Mouse (Mus musculus): ENCODE measurements around the gene Frmd8.
"Not testable (repeated sequence)": the region's sequence is repeated elsewhere in the genome, so short reads cannot be mapped to it uniquely, and the experiment has no call there.

Frmd8 gene

DNA sequence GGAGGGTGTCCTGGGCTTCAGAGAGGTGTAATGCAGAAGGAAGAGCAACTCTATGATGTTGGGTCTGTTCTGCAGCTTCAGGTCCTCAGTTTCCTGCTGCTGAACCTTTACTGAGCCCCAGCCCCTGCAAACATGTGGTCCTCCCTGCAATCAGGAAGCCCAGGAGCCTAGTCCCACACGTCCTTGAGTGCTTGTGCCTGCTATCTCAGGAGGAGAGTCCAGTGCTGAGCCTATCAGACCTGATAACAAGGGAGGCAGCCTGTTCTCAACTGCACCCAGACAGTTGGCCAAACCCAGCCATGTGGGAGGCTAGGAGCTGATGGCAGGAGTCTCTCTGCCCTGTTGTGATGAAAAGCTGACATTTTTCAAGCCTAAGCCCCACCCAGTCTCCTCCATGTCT, 8.9 kb upstream of the Frmd8 start:
- no peak for DNase-seq

DNA sequence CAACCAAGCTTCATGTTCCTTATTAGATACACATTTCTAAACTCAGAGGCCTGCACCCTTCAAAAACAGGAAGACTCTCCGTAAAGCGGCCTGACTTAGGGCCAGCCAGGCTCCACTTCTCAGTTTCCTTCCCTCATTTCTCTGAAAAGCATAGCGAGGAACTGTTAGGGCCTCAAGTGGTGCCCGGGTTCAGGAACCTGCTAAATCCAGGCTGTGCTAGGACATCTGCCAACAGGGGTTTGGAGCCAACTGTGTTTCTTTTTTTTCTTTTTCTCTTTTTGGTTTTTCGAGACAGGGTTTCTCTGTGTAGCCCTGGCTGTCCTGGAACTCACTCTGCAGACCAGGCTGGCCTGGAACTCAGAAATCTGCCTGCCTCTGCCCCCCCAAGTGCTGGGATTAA, 7.0 kb upstream of the Frmd8 start:
- not testable (repeated sequence) for DNase-seq

DNA sequence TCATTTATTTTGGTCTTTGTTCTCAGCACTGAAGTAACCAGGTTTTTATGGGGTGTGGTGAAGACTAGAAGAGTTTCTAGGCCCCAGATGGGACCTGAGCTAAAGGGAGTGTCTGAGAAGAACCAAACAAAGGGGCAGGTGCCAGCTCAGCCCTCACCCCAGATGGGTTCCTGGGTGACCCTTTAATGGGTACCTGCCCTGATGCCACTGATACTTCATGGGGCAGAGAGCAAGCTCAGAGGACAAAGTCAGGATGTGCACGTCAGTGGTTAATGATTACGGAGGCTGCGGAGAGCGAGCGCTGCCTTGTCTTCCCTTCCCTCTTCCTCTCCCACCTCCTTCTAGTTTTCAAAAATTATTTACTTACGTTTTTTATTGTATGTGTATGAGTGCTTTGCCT, 6.1 kb upstream of the Frmd8 start:
- no peak for DNase-seq

DNA sequence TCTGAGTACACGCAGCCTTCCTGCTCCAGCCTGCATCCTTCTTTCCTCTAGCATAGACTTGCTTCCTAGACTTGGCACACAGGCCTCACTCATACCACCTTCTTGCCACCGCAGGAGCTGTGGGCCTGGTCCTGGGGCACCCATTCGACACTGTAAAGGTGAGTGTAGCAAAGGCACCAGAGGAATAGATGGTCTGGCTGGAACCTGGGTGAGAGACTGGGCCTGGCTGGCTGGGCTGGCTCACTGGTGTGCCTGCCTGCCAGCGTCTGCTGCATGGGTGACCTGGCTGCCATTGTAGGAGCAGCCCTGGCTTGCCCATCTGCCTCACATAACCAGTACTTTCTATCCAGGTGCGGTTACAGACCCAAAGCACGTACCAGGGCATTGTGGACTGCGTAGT, 4.7 kb upstream of the Frmd8 start:
- DNase-seq: no peak

DNA sequence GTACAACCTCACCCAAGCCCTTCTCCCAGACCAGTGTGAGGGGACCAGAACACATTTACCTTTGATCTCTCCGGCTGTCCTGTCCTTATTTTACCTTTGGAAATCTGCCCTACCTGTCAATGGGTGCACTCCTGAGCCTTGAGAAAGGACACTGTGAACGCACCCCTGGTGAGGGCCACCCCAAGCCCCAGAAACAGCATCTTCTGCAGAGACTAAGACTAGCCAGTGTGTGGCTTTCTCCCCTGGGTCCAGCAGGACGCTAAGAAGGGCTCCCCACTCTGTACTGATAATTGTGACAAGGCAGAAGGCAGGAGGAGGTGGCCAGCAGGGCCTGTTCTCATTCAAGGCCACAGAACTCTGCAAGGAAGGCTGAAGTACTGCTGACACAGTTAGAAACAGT, 3.8 kb upstream of the Frmd8 start:
- DNase-seq: no peak

DNA sequence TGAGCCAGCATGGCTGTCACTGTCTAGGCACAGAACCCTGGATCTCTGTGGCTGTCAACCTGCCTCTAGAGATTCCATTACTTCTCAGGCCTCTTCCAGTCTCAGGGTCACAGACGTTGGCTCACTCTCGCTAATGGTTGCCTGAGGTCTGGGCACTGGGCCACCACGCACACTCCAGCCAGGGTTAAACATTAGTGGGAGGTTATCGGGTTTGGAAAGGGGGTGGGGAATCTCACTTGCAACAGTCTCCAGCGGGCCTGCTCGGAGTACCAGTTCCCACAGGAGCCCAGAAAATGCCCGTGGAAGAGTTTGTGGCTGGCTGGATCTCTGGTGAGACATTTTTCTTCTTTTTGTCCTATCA, 3.3 kb upstream of the Frmd8 start:
- DNase-seq: peak; percentile 61 to 78

DNA sequence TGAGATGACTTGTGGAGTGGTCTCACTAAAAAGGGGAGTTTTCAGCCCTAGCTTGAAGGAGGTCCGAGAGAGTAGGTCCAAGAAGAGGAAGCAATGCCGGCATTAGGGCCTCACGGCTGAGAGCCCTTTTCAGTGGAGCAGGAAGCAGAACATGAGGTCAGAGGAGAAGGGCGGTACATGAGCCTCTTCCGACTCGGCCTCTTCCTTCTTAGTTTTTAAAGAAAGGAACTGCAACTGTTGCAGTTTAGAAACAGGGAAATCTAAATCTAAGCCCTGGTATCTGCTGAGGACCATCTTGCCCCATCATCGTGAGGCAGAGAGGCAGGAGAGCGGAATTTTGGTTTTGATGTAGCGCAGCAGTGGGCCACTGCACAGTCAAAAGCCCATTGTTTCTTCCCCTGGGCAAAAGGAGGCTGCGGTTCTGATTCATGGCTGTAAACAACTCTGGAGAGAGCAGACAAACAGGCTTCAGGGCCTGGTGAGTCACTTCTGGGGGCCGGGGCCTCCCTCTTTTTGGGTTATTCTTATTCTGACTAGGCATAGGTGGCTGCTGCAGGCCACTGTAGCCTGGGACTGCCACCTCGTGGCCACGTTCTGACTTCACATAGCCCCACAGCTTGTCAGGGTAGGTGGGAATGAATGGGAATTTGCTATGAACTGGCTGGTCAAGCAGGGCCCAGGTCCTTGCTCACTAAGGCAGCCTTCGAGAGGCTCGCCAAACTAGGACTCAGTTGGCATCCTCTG, 2.7 kb upstream of the Frmd8 start, which contains the start of gene Slc25a45:
Gene Slc25a45, plus strand, starts transcription at position 191 of the 744 bp plus-strand sequence.
- DNase-seq: peak; percentile 87

DNA sequence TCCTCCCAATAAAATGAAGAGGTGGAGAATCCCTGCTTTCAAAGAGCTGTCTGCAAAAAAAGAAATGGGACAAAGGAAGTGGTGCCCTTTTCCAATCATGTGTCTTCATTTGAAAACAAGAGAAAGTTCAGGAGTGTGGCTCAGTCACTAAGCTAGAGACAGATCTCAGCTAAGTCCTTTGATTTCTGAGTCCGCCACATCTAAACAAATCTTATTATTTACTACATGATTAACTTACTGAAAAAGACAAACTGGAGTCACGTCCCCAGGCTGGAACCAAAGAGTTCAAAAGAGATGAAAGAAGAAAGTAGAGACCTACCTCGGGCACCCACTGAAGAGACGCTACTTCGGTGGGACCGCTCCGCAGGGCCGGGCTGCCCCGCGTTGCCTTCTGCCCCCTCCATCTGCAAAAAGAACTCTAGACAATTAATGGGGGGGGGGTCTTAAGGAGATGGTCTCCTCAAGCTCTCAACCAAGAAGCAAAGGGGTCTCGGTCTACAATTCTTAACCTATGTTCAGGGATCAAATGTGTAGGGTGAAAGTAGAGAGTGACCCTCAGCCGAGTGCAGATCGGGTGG, 594 bp downstream of the Frmd8 start:
- no peak for DNase-seq

DNA sequence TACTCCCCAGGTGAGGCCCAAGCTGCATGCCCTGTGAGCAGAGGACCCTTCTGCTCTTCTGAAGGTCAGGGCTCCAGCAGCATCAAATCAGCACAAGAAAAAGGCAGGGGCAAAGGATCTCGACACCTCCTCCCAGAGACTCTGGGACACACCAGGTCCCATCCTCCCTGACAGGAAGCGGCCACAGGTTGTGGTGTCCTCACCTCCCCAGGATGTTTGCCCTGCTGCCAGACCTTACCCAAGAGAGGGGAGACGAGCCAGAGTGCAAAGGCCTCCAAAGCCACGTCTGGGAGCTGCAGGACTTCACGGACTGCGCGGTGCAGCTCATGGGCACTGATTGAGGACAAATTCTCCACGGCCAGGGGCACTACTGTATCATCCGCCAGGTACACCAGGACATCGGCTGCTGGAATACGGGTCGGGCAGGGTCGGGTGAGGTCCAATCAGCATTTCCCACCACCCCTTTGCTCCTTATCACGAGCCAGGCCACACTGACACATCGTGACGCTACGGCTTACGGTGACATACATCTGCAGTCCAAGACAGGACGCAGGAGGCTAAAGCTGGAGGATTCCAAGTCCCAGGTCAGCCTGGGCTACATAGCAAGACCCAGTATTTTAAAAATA, 2.0 kb downstream of the Frmd8 start:
- DNase-seq: no peak

DNA sequence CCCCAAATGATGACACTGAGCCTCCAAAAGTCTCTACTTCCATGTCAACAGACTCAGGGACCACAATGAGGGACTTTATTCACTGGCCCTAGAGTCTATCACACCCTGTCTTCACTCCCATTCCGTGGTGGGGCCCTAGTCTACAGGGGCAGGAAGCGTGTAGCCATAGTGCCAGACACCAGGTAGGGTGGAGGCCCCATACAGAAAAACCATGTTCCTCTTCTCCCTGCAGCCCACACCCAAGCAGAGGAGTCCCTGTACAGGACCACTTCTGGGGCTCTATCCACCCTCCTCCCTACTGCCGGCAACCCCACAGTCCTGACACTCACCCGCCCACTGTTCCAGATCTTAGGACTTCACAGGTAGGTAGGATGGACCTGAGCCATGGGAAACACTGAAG, 2.5 kb downstream of the Frmd8 start:
- DNase-seq: no peak

DNA sequence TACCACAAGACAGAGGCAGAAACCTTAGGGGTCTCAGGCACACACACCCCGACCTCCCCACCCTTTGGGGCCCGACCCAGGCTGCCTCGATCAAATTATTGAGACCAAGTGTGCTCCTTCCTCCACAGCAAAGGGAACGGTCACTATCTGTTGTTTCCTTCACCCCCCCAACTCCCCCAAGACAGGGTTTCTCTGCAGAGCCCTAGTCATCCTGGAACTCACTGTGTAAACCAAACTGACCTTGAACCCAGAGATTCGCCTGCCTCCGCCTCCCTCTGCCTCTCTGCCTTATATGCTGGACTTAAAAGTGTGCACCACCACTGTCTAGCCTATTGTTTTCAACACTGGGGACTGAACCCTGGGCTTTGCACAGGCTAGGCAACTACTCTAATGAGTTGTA, 3.4 kb downstream of the Frmd8 start:
- no peak for DNase-seq

DNA sequence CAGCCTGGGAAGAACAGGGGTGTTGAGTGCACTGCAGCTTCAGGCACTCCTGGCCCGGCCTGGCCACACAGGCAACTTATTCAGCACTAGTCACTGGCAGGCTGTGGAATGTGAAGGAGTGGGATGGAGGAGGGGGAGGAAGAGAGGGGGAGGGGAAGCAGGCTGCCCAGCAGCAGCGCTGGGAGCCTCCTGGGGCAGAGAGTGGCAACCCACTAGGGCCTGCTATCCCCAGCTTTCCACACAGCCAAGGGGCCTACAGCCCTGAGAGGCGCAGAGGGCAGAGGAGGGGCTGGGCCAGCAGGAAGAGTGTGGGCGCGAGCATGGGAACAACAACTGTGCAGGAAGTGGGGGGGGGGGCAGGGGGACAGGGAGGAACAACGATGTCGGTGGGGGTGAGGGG, 3.8 kb downstream of the Frmd8 start:
- peak; percentile 75 to 85 for DNase-seq

DNA sequence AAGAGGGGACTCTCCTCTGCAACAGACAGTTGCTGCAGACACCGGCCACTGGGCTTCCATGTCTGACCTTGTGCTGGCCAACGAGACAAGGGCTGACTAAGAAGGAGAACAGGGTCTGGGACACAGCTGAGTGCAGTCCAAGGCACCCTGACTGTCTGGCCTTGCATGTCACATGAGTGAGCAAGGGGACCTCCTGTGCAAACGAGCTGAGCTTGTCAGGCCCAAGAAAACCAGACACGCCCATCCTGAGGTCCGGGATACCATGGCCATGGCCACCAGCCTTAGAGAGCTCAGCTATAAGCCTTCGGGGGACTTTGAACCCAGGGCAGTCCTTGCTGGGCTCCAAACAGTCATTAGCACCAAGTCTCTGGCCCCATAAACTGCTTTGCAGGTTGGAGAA, 7.0 kb downstream of the Frmd8 start:
- no peak for DNase-seq

DNA sequence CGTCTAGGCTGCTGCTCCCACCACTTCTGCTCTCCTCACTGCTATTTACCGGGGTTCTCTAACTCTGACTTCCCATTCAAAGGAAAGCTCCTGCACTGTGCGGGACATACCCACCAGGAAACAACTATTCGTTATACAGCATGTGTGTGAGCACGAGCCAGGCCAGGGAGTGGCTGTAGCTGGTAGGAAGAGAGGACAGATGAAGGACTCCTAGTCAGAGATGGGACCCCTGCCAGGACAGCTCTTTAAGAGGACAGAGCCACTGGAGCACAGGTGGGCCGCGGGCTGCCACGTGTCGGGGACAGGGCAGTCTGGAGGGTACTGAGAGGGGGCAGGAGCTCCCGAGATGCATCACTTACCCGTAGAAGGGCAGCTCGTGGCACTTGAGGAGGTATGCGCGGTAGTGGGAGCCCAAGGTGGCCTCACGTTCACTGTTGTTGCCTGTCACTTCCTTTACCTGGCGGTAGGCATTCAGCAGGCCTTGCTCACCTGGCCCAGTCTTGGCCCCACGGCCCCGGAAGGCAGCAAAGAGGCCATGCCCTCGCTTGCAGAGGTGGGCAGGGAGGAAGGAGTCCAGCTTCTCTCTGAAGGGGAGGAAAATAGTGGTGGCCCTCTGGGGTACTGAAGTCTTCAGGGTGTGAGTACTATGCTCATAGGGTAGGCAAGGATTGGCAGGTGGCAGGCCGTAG, 10.2 kb downstream of the Frmd8 start:
- no peak for DNase-seq

DNA sequence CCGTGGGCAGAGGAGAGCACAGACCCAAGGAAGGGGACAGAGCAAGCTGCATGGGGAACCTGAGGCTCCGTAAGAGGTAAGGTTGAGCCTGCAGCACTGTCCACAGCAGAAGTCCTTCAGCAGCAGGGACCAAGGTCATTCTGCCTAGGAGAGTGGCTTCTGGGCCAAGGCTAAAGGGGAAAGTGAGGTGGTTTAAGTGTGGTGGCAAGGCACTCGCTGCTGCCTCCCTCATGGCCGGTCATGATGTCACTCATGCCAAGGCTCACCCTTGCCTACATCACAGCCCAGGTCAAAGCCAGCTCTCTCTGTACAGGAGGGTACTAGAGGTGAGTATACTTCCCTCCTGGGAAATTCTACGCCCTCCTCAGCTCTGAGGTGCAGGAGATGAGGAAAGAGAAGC, 11.3 kb downstream of the Frmd8 start:
- DNase-seq: no peak

DNA sequence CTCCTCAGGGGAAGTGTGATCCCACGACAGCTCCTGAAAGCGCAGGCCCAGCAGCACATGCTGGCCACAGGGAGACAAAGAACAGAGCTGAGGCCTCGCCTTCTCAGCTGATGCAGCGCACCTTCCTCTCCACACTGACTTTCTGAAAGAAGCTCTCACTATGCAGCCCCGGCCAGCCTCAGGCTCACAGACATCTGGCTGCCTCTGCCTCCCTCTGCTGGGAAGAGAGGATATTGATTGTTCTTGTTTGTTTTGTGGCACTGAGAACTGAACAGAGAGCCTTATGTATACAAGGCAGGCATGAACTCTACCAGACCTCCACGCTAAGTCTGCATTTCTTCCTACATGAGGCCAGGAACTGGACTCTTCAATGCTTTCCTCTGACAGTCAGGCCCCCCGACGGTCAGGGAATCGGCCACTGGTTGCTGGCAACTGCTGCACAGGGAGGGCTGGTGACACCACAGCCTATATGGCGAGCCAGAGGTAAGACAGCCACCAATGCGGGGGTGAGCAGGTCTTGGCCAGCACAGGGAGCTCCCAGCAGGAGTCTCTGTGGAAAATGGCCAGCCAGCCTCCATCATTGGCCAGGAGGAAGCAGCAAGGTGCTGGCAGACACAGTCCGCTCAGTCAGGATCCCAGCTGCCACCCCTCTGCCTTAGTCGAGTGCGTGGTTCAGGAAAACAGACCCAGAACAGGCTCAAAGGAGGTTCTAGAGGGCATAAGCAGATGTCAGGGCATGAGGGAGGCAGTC, 12.6 kb downstream of the Frmd8 start:
- DNase-seq: no peak

DNA sequence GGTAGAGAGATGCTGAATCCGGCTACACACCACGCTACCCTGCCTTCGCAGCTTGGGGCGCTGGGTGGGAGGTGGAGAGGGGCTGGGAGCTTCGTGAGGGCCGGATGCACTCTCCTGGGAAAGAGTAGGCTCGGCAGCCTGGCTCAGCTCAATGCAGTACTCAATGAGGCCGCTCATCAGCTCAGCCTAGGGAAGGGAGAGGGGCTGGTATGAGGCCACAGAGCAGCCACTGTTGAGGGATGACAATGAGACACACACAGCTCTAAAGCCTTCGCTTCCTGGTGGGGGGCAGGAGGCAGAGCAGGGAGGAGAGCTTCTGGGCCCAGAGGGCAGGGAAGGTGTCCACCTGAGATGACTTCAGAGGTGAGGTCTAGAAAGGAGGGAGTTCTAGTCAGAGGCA, 18.5 kb downstream of the Frmd8 start:
- no peak for DNase-seq

DNA sequence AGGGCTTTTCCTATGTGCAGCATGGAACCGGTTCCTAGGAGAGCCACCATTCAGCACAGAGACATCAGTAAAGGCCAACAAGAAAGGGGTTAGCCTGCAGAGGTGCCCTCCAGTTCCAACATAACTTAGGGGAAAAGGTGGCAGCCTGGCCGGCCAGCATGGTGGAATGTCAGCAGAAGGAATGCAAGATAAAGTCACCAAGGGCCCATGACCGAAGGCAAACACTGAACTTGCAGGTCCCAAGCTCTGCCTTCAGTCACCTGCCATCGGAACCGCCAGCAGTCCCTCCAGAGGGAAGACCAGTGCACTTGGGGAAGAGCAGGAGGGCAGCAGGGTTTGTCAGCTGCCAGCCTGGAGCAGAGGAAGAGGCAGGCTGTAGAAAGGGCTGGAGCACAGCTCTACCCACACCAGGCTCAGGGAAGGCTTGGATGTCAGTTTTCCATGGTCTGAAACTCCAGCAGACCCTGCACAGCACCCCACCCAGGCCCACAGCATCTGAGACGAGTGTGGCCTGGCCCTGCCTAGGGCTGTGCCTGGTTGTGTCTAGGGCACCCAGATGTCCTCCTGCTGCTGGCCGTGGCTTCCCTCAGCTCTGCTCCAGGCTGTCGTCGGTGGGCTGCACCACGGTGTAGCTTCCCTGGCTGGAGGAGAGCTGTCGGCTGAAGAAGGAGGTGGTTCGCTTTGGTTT, 22.9 kb downstream of the Frmd8 start:
- DNase-seq: no peak

DNA sequence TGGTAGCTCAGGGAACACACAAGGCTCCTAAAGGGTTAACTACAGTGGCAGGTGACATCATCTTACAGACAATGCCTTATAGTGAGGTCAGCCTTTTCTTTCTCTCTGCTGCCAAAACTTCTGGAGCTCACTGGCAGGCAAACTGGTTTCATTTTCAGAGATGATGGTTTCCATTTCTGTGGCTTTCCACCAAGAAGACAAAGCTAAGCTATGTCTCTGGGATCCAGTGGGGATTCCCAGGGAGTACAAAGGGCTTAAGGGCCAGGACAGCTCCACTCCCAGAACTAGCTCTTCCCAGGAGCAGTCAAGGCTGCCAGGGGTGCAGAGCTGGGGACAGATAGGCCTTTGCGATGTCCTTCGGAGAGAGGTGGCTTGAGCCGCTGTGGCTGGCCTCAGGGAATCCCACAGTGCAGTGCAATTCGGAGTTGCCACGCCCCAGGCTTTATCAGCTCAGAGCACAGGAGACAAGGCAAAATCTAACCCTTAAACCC, 23.5 kb downstream of the Frmd8 start:
- no peak for DNase-seq

DNA sequence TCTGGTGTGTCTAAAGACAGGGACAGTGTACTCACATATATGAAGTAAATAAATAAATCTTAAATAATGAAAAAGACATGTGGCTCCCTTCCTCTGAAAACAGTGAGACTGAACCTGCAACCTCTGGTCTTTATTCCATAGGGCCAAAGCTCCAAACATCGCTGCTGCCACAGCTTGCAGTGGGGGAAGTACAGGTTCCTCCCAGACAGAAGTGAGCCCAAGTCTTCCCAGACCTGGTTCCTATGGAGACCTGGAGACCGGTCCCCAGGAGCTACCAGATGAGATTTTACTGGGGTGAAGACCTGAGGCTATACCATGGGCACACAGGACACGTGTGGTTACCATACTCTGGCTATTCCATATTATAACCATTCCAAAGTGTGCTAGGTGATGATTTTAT, 24.2 kb downstream of the Frmd8 start:
- DNase-seq: no peak

DNA sequence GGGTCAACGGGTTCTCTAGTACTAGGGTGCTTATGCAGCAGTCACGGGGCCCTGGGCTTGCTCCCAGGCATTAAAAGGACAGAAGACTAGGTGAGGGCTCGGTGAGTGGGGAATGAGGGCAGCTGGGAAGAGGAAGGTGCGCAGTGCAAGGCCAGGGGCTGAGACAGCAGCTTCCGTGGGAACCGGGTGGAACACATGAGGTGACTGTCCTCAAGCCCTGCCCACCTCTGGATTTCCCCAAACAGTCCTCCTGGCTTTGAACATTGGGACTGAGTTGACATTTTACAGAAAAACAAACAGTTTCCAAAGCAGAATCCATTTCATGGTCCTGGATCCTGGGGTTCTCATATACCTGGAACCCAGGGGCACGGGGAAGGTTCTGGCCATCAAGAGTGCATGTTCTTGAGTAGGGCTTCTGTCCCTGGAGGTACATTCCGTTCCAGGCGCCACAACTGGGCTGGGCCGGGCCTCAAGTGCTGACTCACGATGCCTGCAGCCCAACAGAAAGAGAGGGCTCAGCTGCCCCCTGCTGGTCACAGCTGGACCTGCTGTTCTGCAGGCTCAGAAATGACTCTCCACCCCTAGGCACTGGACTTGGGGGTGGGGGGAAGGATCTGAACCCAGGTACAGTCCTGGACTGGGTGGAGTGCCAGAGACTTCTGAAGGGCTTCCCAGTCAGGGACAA, 25.1 kb downstream of the Frmd8 start:
- peak; percentile 94 to 96 for DNase-seq
